Mouse (Mus musculus): ENCODE data around the gene Catsperg1. TPM values are rescaled to one million over a fixed set of nuclear protein-coding genes. Genes with fewer than 3 reads are reported as not detected.
"Not testable (repeated sequence)": the region's sequence is repeated elsewhere in the genome, so short reads cannot be mapped to it uniquely, and the experiment has no call there.

The Catsperg1 gene
- total RNA-seq, 2 experiments from 2014 or later = 1.8 TPM

- intact Hi-C loops (cut with DNase I) = no loop called here
- peak; percentile 85 to 95 for DNase-seq (ENCODE audit: extremely low spot score in 1 of 2, low spot score in 2 of 2)
These were observed 58.5 kb downstream of the Catsperg1 start for GRCm38 (mm10) chr7:29155196-29155837.

DNA sequence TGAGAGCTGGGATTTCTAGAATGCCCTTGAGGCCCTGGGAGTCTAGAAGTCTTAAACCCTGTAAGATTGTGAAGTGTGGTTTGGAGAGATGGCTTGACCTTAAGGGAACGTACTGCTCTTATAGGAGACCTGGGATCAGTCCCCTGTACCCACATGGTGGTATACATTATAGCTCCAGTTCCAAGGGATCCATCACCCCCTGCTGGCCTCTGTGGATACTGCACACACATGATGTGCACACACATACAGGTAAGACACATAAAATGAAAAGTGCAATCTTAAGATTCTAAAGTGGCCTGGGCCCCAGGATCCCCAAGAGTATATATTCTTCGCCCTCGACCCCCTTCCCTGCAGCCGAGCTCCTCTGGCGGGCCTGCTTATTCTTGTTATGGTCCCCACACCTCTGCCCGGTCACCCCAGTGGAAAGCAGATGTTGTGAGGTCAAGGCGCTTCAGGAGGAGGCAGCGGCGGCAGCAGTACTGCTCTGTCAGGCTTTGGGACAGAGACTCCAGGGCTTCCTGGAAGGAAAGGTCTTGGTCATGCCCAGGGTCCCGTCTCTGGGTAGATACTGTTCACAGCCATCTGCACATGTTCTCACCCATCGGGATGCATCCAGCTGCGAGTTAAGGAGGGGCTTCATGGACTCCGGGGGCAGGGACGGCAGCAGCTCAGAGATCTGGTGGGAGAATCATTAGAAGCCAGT is 59.7 kb downstream of the Catsperg1 start:
- DNase-seq (ENCODE audit: extremely low spot score in 1 of 2, low spot score in 2 of 2) = no peak
- intact Hi-C loops (cut with DNase I) = no loop called here

- intact Hi-C loops (cut with DNase I) = no loop called here
- no peak for DNase-seq (ENCODE audit: extremely low spot score in 1 of 2, low spot score in 2 of 2)
These were observed 62.3 kb downstream of the Catsperg1 start for GRCm38 (mm10) chr7:29151486-29151885.

GRCm38 (mm10) chr7:29148771-29149170 is 65.1 kb downstream of the Catsperg1 start:
- no peak for DNase-seq (ENCODE audit: extremely low spot score in 1 of 2, low spot score in 2 of 2)
- intact Hi-C loops (cut with DNase I) = no loop called here

DNA sequence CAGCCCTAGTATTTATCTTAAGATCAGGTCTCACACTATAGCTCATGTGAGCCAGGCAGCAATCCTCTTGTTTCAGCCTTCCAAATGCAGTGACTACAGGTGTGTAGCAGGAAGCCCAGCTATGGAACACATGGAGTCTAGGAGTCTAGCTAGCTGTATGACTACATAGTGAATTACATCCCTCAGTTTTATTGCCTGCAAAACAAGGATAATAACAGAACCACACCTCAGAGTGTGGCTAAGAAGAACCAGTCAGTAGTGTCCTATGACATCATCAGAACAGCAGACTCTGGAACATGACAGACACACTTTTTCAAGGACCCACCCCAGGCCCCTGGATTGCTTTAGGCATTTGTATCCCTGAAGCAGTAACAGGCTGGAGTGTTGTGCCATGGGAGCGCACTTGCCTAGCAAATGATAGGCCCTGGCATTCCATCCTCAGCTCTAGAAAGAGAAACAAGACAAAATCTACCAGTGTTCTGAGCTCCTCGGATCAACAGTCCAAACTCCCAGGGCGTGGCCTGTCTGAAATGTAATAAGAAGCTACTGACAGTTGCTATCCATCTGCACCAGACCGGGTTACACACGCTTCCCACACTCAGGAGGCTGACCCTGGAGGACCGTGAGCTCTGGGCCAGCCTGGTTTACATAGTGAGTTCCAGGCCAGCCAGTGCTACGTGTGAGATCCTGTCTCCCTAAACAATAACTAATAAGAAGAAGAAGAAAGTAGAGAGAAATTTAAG is 67.0 kb downstream of the Catsperg1 start:
- intact Hi-C loops (cut with DNase I) = no loop called here
- DNase-seq (ENCODE audit: extremely low spot score in 1 of 2, low spot score in 2 of 2) = no peak

DNA sequence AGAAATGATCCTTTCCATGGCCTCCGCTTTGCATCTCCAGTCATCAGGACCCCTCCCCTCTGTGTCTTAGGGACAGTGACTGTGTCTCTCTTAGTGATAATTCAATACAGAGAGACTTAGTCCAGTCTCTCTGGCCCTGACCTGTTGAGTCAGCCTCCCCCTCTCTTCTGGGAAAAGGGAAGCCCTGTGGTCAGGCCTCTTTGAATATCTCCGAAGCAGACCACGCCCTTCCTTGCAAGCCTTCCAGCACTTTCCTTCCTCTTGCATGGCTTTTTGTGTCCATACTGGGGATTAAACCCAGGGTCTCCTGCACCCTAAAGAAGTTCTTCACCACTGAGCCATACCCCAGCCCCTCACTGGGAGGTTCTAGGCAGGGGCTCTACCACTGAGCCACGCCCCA is 69.8 kb downstream of the Catsperg1 start:
- DNase-seq (ENCODE audit: extremely low spot score in 1 of 2, low spot score in 2 of 2) = no peak
- intact Hi-C loops (cut with DNase I) = no loop called here

DNA sequence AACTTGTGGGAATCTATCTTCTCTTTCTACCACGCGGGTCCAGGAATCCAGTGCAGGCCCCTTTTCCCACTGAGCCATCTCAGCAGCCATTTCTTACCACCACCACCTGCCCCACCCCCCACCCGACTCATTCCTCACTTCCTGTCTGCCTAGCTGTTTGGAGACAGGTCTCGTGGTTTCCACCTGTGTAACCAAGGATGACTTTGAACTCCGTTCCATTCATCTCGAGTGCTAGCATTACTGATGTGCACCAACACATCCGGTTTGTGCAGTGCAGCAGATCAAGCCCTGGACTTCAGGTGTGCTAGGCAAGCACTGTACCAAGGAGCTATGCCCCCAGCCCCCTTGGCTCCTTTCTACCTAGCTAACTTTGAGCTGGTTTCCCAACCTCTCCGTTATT is 72.4 kb downstream of the Catsperg1 start:
- intact Hi-C loops (cut with DNase I) = no loop called here
- DNase-seq (ENCODE audit: extremely low spot score in 1 of 2, low spot score in 2 of 2) = no peak

DNA sequence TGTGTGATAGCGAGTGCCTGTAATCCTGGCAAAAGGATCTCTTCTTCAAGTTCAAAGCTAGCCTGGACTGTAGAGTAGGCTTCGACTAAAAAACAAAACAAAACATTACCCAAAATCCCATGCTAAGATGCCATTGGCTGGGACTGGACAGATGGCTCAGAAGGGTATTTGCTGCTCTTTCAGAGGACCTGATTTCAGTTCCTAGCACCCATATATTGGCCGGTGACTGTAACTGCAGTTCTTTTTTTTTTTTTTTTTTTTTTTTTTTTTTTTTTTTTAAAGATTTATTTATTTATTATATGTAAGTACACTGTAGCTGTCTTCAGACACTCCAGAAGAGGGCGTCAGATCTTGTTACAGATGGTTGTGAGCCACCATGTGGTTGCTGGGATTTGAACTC is 74.6 kb downstream of the Catsperg1 start:
- intact Hi-C loops (cut with DNase I); DNase-seq (ENCODE audit: extremely low spot score in 1 of 2, low spot score in 2 of 2): not testable (repeated sequence)

DNA sequence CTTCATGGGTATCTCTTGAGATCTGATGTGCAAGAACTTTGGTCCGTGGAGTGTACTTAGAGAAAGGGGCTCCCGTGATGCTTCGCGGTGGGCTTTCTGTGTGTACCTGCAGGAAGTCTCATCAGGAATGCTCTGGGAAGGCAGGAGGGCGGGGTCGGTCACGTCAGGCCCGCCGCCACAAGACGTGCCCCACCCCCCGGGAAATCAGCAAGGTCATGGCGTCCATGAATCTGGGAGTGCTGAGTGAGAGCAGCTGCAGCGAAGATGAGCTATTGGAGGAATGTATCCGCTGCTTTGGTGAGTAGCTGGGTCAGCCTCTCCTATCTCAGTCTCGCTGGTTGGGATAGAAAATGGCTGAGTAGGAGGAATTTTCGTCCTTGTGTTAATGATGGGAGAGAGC is 76.4 kb downstream of the Catsperg1 start:
- intact Hi-C loops (cut with DNase I) = no loop called here
- peak in 1 of 2 experiments; percentile 22 for DNase-seq (ENCODE audit: extremely low spot score in 1 of 2, low spot score in 2 of 2)

DNA sequence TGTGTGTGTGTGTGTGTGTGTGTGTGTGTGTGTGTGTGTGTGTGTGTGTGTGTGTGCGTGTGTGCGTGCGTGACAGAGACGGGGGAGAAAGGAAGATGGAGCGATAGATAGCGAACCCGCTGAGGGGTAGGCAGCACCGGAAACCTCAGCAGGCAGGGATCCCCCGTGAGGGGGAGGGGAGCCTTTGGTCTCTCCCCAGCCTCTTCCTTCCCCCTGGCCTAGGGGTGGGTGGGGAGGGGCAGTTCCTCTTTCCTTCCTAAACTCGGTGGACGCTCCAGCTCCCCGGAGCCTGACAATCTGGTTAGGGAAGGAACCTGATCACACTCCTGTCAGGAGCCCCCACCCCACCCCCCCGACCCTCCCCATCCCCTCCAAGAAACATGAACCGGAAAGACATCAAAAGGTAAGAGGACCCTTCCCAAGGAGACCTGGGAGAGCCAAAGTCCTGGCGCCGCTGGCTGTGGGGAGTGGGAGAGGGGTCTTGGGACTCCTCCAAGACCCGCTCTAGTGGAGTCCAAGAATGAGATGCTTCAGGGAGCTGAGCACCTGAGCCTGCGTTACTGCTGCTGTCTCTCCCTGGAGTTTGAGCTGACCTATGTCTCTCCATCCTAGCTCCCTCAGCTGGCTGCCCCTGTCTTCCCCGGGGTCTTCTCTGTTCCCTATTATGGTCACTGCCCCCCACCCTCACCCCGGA is 79.0 kb downstream of the Catsperg1 start, which contains the start of gene Rasgrp4:
Rasgrp4 (plus strand) TSS at position 159 of the 694 bp plus-strand sequence.
- intact Hi-C loops (cut with DNase I) = no loop called here
- DNase-seq (ENCODE audit: extremely low spot score in 1 of 2, low spot score in 2 of 2) = peak in 1 of 2 experiments; percentile 70

DNA sequence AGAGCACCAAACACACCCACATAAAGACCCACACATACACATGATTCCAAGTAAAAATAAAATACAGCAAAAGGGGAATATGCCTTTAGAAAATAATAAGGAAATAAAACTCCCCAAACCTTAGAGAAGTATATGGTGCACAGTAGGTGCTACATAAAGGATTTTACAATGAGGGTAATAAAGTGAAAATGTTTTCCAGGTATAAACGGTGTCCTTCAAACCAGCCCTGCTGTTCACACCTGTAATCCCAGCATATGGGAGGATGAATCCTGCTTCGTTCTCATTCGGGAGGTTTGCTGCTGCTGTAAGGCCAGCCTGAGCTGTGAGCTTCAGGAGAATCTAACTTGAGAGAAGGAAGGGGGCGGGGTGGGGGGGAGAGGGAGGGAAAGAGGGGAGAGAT is 79.6 kb downstream of the Catsperg1 start:
- intact Hi-C loops (cut with DNase I) = no loop called here
- no peak for DNase-seq (ENCODE audit: extremely low spot score in 1 of 2, low spot score in 2 of 2)

Other genes with a start within 250 kb of the Catsperg1 start
- gene Eif3k, start 232.2 kb downstream of the Catsperg1 start, total RNA-seq (2021) = 100 to 1,000 TPM; 171 to 178 TPM
- gene Map4k1, start 232.0 kb downstream of the Catsperg1 start, total RNA-seq (2021) = 1 to 10 TPM; 5.8 to 6.0 TPM
- 1 to 10 TPM; 6.7 to 7.0 TPM for gene Ryr1, start 88.9 kb downstream of the Catsperg1 start, total RNA-seq (2021)
- 1 to 10 TPM; 1.8 to 2.1 TPM for gene Rasgrp4, start 79.2 kb downstream of the Catsperg1 start, total RNA-seq (2021)
- gene Fam98c, start 57.8 kb downstream of the Catsperg1 start, total RNA-seq (2021) = 10 to 100 TPM; 25.1 to 26.0 TPM
- gene Ggn, start 43.8 kb downstream of the Catsperg1 start, total RNA-seq (2021) = under 1 TPM; 0.58 to 0.65 TPM
- gene Spred3, start 43.6 kb downstream of the Catsperg1 start, total RNA-seq (2021) = 10 to 100 TPM; 37.9 TPM
- 100 to 1,000 TPM; 167 to 170 TPM for gene Psmd8, start 33.3 kb downstream of the Catsperg1 start, total RNA-seq (2021)
- gene Kcnk6, start 18.5 kb upstream of the Catsperg1 start, total RNA-seq (2021) = 1 to 10 TPM; 1.9 to 3.6 TPM
- 10 to 100 TPM; 41.6 to 42.1 TPM for gene Yif1b, start 24.3 kb upstream of the Catsperg1 start, total RNA-seq (2021)
- not detected for gene 2200002D01Rik, start 34.4 kb upstream of the Catsperg1 start, total RNA-seq (2021)
- gene Spint2, start 67.9 kb upstream of the Catsperg1 start, total RNA-seq (2021) = 10 to 100 TPM; 20.5 to 21.3 TPM
- gene Ppp1r14a, start 75.3 kb upstream of the Catsperg1 start, total RNA-seq (2021) = 1 to 10 TPM; 2.4 to 3.3 TPM
- 100 to 1,000 TPM; 127 to 141 TPM for gene Dpf1, start 89.9 kb upstream of the Catsperg1 start, total RNA-seq (2021)